Mouse (Mus musculus): ENCODE measurements around the gene Ssu72.
"Not testable (repeated sequence)": the region's sequence is repeated elsewhere in the genome, so short reads cannot be mapped to it uniquely, and the experiment has no call there.

Ssu72 gene

DNA sequence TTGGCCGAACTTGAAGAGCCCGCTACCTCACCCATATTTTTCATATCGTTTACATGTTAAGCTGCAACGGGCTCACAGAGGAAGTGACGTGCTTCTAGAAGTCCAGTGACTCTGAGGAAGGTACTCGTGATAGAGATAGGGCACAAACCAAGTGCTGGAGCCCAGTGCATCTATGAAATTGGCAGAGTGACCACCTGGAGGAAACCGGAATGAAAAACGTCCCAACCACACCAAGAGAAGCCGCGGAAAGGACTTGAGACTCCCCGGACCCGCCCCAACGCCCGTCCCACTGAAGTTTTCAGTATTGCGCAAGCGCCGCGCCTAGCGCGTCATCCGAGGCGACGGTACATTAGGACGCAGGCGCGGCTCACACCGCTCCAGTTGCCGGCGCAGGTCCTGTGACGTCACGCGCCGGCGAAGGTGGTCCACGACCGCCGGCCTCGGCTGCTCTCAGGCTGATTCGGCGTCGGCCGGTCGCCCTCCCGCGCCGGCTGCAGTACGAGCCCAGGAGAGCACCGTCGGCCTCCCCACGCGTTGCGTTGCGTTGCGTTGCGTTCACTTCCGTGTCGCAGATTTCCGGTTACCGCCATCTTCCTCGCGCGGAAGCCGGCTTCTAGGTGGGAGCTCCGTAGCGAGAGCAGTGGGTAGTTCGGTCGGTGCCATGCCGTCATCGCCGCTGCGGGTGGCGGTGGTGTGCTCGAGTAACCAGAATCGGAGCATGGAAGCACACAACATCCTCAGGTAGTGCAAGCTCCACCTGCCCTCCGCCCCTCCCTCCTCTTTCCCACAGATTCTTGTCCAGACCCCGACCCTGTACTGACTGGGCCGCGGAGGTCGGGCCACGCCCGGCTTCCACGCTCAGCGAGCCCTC is at the start of gene Ssu72:
Gene Ssu72, plus strand, starts transcription at position 80 of the 871 bp plus-strand sequence.
- peak; percentile 87 to 95 for DNase-seq (ENCODE audit: low spot score in 2 of 2)

DNA sequence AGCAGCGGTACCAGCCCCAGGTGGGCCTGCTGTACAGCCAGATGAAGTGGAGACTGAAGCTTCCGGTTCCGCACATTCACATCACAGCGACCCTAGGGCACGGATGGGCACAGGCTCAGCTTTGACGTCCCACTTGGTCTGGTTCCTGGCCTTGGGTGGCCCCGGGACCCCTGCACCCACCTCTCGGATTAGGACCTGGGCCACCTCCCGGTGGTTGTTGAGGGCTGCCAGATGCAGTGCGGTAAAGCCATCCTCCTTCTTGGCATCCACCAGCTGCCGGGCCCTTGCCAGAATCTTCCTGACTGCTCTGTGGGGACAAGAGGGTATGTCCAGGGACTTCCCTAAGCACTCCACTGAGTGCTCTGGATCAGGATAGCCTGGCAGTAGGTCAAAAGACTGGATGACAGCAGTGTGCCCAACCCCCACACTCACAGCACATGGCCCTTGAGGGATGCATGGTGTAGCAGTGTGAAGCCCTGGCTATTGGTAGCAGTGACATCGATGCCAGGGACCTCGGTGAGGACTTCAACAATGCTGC is 48.3 kb upstream of the Ssu72 start:
- no peak for DNase-seq (ENCODE audit: low spot score in 2 of 2)

DNA sequence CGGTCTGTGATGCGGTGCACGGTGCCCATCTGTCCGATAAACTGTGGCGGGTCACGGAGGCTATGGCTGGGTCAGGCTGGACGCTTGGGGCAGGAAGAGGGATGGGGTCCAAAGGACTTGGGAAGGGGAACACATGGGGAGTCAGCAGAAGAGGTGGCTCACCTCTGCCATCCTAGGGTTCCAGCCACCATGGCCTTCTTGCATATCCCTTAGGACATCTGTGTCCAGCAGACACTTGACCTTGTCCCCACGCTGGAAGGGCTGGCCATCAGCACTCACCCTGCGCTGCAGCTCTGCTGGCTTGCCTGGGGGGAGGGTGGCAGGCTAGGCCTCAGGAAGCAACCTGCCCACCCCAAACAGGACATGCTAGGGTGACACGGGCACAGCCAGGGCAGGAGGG is 45.6 kb upstream of the Ssu72 start:
- DNase-seq (ENCODE audit: low spot score in 2 of 2): no peak

DNA sequence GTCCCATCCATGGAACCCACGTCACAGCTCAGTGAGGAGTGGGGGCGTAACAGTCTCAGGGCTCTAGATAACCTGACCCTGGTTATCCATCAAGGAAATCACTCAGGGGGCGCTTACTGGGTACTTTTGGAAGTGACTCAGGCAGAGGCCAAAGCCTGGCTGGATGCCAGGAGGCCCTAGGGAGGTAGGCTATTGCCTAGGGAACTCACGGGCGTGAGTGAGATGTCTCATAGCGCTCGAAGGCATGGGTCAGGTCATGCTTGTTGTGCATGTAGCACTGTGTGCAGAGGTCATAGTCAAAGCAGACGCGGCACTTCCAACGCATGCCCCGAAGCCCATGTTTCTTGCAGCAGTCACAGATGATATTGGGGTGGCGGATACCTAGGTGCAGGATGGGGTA is 44.0 kb upstream of the Ssu72 start:
- DNase-seq (ENCODE audit: low spot score in 2 of 2): no peak

DNA sequence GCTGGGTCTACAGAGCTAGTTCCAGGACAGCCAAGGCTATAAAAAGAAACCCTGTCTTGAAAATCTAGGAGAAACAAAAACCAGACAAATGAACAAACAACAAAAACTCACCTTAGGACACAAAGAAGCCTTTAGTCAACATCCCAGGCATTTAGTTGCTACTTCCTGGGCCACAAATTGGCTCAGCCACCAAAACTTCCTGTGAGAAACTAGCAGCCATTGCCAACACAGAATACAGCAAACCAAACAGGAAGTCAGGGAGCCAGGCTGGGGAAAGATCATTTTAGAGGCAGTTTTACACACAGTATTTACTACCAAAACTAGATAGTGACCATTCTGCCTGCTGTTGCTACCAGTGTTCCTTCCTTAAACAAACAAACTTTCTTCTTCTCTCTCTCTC is 37.7 kb upstream of the Ssu72 start:
- DNase-seq (ENCODE audit: low spot score in 2 of 2): no peak

DNA sequence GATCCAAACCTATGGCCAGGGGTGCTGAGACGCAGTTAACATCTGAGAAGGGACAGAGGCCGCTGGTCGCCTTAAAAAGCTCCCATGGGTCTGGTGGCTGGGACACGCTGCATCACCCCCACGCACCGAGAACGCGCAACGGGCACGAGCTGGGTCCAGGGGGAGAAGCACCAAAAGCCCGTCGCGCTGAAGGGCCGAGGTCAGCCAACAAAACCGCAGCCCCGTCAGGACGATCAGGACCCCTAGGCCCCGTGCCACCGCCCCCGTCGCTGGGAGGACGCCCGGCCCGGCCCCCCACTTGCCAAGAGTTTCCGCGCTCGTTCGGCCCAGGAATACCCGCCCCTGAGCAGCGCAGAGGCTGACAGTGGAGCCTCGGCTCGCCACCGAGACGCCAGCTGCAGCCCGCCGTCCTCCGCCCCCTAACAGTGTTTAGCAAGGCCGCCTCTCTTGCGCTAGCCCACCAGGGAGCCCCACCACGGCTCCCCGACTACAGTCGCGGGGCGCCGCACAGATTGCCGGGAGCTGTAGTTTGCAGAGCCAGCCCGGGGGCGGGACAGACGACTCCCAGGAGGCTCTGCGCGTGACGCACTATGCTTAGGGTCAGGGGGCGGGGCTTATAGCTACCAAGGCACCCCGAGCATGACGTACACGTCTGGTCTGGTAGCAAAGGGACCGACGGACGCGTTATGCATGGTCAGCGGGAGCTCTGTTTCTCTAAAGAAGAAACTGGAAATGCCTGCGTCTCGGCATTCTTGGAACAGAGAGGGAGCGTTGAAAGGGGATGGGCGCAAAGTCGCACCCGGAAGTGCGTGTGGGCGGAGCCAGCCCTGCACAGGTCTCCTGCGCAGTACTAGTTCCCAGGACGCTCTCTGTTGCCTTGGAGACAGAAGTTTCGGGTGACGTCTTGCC is 35.7 kb upstream of the Ssu72 start, which contains the start of gene Mib2:
Gene Mib2, minus strand, starts transcription at position 510 of the 909 bp plus-strand sequence.
- peak; percentile 95 to 98 for DNase-seq (ENCODE audit: low spot score in 2 of 2)

DNA sequence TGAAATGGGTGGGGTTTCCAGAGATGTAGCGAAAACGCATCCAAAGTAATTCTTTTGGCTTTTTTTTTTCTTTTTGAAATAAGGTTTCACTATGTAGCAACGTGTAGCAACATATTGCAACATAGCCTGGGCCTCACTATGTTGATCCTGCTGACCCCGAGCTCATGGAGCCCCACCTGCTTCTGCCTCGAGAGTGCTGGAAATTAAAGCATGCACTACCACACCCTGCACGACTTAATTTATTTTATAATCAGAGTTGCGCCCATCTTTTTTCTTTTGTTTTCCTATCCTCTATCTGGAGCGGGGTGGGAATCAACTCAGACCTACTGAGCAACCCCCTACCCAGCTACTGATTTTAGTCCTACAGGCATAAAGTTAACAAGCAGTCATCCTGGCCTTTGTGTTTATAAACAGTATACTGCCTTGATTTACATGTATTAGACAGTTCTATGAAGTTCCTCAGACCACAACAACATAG is 35.0 kb upstream of the Ssu72 start:
- no peak for DNase-seq (ENCODE audit: low spot score in 2 of 2)

DNA sequence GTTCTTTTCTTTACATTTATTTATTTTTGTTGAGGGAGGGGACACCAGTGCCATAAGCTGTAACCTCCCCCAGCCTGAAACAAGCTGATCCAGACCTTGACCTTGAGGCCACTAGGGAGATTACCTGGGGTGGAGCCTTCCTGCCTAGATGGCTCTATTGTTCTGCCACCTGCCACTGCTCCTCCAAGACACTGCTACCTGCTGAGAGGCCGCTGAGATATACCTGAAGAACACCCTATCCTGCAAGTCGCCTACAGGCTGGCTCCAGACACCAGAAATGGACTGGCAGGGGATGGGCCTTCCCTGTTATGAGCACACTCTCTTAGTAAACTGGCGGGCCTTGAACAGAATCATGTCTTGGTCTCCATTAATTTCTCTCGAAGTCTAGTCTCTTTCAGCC is 34.4 kb upstream of the Ssu72 start:
- not testable (repeated sequence) for DNase-seq (ENCODE audit: low spot score in 2 of 2)

DNA sequence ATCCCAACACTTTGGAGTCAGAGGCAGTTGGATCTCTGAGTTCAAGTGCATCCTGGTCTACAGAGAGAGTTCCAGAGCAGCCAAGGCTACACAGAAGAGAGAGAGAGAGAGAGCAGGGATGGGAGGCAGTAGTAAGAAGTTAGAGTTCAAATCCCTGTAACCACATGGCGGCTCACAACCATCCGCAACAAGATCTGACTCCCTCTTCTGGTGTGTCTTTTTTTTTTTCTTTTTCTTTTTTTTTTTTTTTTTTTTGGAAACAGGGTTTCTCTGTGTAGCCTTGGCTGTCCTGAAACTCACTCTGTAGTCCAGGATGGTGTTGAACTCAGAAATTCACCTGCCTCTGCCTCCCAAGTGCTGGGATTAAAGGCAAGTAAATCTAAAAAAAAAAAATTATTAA is 32.5 kb upstream of the Ssu72 start:
- no peak for DNase-seq (ENCODE audit: low spot score in 2 of 2)

DNA sequence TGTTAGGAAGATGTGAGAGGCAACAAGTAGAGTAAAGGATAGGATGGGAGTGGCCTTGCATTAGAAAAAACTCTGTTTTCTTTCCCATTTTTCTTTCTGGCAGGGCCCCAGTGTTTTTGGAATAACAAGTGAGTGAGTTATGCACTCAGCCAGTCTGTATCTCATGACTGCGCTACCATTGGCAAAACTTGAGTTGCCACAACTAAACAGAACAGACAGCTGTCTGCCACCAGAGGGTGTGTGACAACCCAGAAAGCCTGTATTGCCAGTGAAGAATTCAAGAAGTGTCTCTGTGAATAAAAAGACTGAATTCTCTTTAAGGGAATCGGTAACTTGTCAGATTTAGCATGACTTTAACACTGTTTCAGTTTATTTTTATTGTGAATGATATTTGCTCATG is 28.6 kb upstream of the Ssu72 start:
- no peak for DNase-seq (ENCODE audit: low spot score in 2 of 2)

DNA sequence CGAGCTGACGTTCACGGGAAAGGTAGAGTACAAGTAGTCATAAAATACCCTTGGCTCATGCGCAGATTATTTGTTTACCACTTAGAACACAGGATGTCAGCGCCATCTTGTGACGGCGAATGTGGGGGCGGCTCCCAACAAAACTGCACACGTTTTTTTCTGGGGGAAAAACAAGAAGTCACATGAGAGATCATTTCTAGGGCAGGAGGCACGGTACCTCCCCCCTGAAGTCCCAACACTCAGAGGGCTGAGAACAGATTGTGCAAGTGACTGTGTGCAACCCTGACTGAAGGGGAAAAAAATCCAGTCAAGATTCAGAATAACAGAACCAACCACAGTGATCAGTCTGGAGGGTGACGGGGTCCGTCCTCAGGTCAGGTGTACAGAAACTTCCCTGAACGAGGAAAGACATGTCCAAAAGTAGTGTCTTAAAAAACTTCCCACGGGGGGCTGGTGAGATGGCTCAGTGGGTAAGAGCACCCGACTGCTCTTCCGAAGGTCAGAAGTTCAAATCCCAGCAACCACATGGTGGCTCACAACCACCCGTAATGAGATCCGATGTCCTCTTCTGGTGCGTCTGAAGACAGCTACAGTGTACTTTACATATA is 20.8 kb upstream of the Ssu72 start:
- not testable (repeated sequence) for DNase-seq (ENCODE audit: low spot score in 2 of 2)

DNA sequence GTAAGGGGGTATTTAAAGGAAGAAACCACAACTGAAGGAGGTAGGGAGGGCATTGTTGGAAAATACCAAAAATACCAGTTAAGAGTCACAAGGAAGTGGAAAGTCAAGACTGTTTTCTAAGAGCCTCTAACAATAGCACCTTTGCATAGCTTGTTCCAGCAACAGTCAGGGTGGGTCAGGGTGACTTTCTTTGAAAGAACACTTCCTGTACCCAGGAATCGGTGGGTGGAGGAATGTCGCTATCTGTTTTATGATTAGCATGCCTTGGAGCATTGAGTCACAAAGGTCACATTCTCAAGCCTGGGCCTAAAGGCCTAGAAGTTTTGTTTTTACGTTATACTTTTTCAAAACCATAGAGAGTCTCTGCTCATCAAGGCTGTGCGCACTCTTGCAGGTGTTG is 16.8 kb upstream of the Ssu72 start:
- DNase-seq (ENCODE audit: low spot score in 2 of 2): not testable (repeated sequence)

DNA sequence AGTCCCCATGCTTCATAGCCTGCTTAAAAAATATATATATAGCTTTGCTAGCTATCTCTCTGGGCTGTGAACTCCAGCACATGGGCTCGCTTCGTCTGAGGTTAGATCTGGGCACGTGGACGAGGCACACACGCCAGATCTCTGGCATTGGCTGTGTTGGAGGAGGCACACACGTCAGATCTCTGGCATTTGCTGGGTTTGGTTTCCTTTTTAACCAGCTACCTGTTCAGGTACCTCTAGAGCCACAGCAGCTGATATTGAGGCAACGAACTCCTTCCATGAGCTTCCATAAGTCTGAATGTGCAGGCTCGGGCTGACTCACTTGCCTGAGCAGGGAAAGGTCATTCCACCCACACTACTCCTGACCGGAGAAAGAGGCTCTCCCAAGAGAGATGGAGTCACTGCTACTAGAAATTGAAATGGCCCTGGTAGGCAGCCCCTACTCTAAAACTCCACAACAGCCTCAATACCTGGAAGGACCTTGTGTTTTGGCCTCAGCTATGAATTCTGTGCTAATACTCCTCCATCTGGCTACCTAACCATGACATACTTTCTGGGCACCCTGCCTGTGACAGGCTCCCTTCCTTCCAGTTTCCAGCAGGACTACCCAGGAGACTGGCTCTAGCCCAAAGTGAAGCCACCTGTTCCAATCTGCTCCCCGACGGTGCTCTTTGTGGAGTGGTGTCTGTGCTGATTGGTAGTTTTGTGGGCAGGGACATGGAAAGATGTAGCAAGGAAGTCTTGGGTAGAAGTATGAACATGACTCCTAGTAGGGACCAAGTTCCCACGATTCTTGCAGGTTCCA is 13.8 kb upstream of the Ssu72 start:
- peak in 1 of 2 experiments; percentile 51 for DNase-seq (ENCODE audit: low spot score in 2 of 2)

DNA sequence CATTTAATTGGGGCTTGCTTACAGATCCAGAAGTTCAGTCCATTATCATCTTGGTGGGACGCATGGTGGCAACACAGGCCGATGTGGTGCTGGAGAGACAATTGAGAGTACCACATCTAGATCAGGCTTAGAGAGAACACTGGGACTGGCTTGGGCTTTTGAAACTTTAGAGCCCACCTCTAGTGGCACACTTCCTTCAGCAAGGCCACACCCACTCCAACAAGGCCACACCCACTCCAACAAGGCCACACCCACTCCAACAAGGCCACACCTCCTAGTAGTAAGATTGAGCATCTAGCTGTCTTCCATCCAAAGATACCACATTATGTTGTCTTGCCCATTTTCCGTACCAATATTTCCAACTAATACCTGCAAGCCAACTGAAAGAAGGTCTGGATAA is 12.2 kb upstream of the Ssu72 start:
- no peak for DNase-seq (ENCODE audit: low spot score in 2 of 2)

DNA sequence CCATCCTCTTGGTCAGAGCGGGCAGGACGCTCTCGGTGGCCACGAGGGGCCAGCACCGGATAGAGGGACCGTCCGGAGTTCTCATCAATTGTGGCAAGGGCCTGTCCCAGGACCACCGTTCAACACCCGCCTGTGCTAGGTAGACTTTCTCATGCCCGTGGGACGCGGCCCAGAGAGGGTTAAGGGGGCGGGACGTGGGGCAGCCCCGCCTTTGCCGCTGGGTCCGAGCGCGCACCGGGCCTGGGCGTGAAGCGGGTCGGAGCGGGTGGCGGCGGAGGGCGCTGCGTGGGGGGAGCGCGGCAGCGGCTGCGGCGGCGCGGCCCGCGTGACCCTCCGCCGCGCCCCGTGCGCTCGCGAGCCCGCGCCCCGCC is 10.5 kb upstream of the Ssu72 start, which contains the start of gene Fndc10:
Gene Fndc10, plus strand, starts transcription at position 232 of the 371 bp plus-strand sequence.
- peak in 1 of 2 experiments; percentile 75 for DNase-seq (ENCODE audit: low spot score in 2 of 2)

DNA sequence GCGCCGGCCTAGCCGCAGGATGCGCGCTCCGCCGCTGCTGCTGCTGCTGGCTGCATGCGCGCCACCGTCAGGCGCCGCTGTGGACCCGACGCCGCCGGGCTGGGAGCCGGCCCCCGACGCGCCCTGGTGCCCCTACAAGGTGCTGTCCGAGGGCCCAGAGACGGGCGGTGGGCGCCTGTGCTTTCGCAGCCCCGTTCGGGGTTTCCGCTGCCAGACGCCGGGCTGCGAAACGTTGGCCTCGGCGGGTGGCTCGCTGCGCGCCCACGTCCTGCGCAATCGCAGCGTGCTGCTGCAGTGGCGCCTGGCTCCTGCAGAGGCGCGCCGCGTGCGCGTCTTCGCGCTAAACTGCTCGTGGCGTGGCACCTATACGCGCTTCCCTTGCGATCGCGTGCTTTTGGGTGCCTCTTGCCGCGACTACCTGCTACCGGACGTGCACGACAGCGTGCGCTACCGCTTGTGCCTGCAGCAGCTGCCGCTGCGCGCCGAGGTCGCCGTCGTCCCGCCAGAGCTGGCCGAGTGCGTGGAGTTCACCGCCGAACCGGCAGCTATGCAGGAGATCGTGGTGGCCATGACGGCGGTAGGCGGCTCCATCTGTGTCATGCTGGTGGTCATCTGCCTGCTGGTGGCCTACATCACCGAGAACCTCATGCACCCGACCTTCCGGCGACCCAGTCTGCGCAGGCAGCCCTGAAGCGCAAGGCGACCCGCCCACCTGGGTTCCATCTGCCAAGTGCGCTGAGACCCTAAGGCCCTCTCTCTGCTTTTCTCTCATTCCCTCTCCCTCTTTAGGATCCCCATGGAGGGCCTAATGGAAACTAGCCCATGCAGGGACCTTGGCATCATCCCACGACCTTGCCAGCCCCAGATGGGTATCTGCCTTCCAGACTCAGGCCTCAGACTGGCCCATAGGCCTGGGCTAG is 9.9 kb upstream of the Ssu72 start:
- DNase-seq (ENCODE audit: low spot score in 2 of 2): peak; percentile 68 to 80

DNA sequence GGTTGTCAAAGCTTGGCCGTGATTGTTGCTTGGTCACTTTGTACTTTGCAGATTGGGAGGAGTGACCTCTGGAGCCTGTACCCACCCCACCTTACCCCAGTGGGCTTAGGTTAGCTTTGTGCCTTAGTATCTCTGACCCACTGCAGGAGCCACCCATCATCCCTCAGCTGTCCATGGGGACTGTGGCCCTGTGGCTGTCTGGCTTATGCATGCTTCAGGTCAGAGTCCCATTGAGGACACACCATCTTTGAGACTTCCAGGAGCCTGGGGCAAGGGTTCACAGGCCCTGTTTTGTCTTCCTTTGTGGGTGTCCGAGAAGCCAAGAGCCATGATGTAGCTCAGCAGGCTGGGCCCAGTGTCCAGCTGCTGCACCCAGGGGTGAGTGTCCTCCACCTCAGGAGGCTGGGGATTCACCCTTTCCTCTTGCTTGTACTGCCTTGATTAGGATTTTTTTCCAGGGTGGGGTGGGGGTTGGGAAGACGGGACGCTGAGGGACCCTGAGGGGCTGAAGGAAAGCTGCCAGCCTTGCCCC is 9.0 kb upstream of the Ssu72 start:
- DNase-seq (ENCODE audit: low spot score in 2 of 2): no peak

DNA sequence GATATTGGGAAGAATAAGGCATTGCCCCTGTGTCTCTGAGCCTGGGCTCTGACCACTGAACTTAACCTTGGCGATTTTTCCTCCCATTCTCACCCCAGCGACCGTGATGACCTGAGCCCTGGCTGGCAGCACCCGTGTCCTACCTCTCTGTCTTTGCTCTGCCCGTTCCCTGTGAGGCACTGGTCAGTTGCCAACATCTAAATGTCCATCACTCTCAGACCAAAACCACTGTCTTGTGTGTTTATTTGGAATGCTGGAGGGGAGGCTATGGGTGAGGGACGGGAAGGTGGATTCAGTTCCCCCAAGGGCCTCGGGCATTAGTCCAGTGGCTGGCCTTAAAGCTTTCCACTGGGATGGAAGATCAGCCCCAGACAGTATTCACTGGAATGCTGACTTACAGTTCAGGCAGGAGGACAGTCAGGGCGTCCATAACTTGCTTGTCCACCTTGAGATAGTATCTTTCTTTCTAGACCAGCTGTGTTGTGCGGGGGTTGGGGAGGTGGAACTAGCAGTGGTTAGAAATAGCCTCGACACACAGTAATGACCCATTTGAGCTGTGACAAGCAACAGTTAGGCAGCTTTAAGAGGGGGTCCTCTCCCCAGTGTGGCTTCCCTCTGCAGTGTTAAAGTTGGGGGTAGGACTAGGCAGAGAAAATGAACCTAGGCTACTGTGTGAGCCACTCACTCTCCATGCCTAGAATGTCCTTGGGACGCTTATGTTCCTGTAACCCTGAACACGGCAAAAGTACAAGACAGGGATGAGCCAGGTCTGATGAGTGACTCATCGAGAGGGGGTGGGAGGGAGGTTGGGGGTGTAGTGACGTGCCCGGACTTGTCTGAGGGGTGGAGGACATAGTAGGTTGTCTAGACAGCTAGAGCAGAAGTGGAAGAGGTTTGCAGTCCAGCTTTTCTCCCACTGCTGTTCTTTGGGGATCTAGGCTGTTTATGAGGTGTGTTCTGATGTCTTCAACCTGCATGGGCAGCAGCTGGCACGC is 8.0 kb upstream of the Ssu72 start:
- DNase-seq (ENCODE audit: low spot score in 2 of 2): peak in 1 of 2 experiments; percentile 16

Measured in left cerebral cortex, adult 9 months (tissue).